Mouse (Mus musculus) hindbrain, embryonic 15.5 days (tissue): ENCODE results near the gene Alkbh4. TPM values are rescaled to one million over a fixed set of nuclear protein-coding genes. Genes with fewer than 3 reads are reported as not detected.

ENCODE experiments used
- ATAC-seq: fragments of 200-750 bp; cut with Nextera tagmentation; 2 replicates; pipeline ENCODE4 v1.8.0; 2017; ENCODE audit warnings: low read depth, moderate number of reproducible peaks, moderate TSS enrichment; ENCODE audit not compliant: low FRiP score
- H3K27ac ChIP-seq: fragments of 300-500 bp; sonication (generic); replicated peaks from 2 replicates; pipeline ENCODE4 v1.5.1; 2015; ENCODE audit warnings: mild to moderate bottlenecking, inconsistent platforms
- H3K27me3 ChIP-seq: fragments of 300-500 bp; sonication (generic); 2 replicates; pipeline ENCODE4 v1.6.1; 2015; ENCODE audit warnings: control low read depth, inconsistent platforms
- H3K36me3 ChIP-seq: fragments of 300-500 bp; sonication (generic); 2 replicates; pipeline ENCODE4 v1.6.1; 2015; ENCODE audit warnings: control low read depth, inconsistent platforms
- H3K4me1 ChIP-seq: fragments of 300-500 bp; sonication (generic); replicated peaks from 2 replicates; pipeline ENCODE4 v1.6.1; 2015; ENCODE audit warnings: control low read depth, inconsistent platforms
- H3K4me2 ChIP-seq: fragments of 300-500 bp; sonication (generic); 2 replicates; pipeline ENCODE4 v1.6.1; 2015; ENCODE audit warnings: moderate library complexity, mild to moderate bottlenecking, inconsistent platforms
- H3K4me3 ChIP-seq: fragments of 300-500 bp; sonication (generic); 2 replicates; pipeline ENCODE4 v1.5.1; 2015; ENCODE audit warnings: mild to moderate bottlenecking, inconsistent platforms
- H3K9ac ChIP-seq: fragments of 300-500 bp; sonication (generic); 2 replicates; pipeline ENCODE4 v1.6.1; 2015; ENCODE audit warnings: inconsistent platforms
- H3K9me3 ChIP-seq: fragments of 300-500 bp; sonication (generic); 2 replicates; pipeline ENCODE4 v1.6.1; 2016; ENCODE audit warnings: control low read depth, inconsistent platforms
- WGBS: fragments of 180-500 bp; shearing (Covaris S2); methylation state at CpG from one replicate; pipeline ENCODE4 v1.1.7; 2015; 5-methylcytosine and 5-hydroxymethylcytosine counted together
- polyA plus RNA-seq: library from polyadenylated mRNA; unstranded; fragments of >200 nt; fragmentation: Nextera tagmentation; extraction: Ambion mirVana; gene quantifications from 2 replicates; pipeline ENCODE4 v1.2.1, GENCODE M21; 2015

Gene Alkbh4
- 18.8 and 22.0 TPM in 2 replicates for polyA plus RNA-seq

DNA sequence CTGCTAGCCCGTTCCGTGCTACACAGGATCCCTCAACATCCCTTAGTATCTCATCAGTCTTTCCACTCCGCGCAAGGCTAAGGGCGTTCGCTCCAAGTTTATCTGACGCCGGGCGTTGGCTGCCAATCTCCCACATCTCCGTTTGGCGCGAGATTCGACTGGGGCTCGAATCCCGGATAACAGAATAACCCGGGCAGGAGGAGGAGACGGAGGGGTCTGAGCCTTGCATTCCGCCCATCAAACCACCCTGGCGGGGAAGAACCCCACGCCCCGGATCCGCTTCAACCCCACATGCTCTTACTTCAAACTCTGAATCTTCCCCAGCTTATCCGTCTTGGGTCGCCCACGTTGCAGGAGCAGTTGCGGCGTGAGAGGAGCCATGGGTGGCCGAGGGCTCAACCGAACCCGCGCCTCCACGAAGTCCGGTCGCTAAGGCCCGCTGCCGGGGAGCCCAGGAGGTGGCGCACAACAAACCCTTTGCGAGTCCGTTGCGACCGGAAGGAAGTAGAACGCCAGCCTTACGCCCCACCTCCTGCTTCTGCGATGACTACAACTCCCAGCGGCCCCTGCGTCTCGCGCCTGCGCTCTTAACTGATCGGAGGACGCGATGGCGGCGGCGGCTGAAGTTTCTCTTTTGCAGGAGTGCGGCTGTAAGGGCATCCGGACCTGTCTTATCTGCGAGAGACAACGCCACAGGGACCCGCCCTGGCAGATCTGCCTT lies at the start of gene Alkbh4, which contains the start of gene Lrwd1:
TSS of gene Alkbh4 (plus strand) at position 576 of the 721 bp plus-strand sequence.
TSS of gene Lrwd1 (minus strand) at position 504 of the 721 bp plus-strand sequence.
- peaks cover 17% of the 10 kb centered on the region for H3K36me3 ChIP-seq
- H3K4me3 ChIP-seq = peak within 1 kb of the TSS; percentile 63
- H3K4me1 ChIP-seq = peaks cover 23% of the 10 kb centered on the region
- peak within 1 kb of the TSS; percentile 61 for H3K9ac ChIP-seq
- H3K27me3 ChIP-seq = no peaks in the 10 kb centered on the region
- no peaks in the 10 kb centered on the region for H3K9me3 ChIP-seq
- H3K27ac ChIP-seq = peak within 1 kb of the TSS; percentile 68
- H3K4me2 ChIP-seq = peak within 1 kb of the TSS; percentile 71
- WGBS = under 1% methylated on average over 60 of the region's 60 CpGs
- peak; percentile 92 for ATAC-seq

DNA sequence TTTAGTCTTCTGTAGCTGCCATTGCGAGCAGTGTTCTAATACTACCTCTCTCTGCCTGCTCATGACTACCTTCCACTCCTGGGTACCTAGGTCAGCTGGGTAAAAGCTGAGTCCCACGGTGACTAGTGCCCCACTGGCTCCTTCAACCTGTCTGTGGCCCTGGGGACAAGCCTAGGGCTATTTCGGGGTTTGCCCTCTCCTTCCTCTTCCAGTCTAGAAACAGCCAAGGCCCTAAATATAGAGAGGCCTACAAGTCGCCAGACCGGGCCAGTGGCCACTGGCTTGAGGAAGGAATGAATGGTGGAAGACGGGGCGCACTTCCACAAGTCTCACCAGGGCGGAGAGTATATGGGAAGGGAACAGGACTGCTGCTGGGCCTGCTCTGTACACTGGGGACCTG lies 49.7 kb upstream of the Alkbh4 start:
- Histone ChIP-seq H3K36me3 (no peaks in the 10 kb centered on the region), H3K4me3 (no peak overlapping the region), H3K27ac (no peak overlapping the region), H3K4me1 (peaks cover 25% of the 10 kb centered on the region), H3K4me2 (no peak overlapping the region), H3K9me3 (no peaks in the 10 kb centered on the region), H3K27me3 (no peaks in the 10 kb centered on the region), H3K9ac (no peak overlapping the region)
- ATAC-seq = no peak
- 89% methylated on average over 8 of the region's 8 CpGs for WGBS

DNA sequence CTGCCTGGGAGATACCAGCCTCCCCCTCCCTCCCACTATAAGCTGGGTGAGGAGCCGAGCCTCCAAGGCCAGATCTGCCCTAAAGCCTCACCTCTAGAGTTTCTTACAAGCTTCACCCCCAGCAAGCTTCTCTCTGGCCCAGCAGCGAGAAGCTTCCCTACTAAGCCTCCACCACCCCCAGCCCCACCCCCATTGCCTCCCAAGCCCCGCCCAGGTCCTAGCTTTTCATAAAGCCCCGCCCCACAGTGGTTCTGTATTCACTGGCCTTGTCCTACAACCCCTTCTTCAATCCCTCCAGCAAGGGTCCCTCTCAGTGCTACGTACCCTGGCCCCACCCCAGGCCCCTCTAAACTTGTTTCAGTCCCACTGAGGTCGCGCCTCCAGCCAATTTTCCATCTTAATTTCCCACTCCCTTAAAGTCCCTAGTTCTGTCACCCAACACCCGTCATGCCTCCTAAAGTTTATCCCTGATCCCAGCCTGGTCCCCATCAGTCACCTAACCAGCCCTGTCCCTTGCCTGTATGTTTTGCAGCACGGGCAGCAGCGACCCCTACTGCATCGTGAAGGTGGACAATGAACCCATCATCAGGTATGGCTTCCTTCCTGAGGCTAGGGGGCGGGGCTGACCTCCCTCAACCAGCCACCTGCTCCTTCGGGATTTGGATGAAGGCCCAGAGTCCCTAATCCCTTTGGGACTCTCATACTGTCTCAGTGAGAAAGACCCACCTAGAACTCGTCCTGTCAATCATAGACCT lies 46.9 kb upstream of the Alkbh4 start:
- no peaks in the 10 kb centered on the region for H3K9me3 ChIP-seq
- no peaks in the 10 kb centered on the region for H3K36me3 ChIP-seq
- ATAC-seq = no peak
- no peak overlapping the region for H3K9ac ChIP-seq
- no peaks in the 10 kb centered on the region for H3K27me3 ChIP-seq
- 22% methylated on average over 14 of the region's 14 CpGs for WGBS
- peaks cover 21% of the 10 kb centered on the region for H3K4me1 ChIP-seq
- H3K4me3 ChIP-seq = no peak overlapping the region
- no peak overlapping the region for H3K4me2 ChIP-seq
- no peak overlapping the region for H3K27ac ChIP-seq

DNA sequence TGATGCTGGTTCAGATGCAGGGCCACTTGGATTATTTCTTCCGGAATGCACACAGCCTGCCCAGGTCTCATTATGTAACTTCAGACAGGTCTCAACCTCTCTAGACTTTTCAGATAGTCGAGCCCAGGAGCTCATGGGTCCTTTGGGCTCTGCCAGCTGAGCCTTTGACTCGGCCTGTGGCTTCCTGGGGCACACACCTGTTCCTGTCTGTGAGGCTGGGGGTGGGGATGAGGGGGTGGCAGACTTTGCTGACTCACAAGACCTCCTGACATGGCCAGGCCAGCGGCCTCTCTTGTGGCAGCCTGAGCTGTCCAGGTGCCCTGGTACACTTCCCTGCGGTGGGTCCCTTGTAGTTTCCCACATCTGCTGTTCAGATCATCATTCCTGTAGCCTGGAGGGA lies 44.0 kb upstream of the Alkbh4 start:
- no peak overlapping the region for H3K4me2 ChIP-seq
- ATAC-seq = no peak
- no peak overlapping the region for H3K27ac ChIP-seq
- 69% methylated on average over 5 of the region's 5 CpGs for WGBS
- no peaks in the 10 kb centered on the region for H3K4me1 ChIP-seq
- no peak overlapping the region for H3K4me3 ChIP-seq
- no peaks in the 10 kb centered on the region for H3K9me3 ChIP-seq
- no peaks in the 10 kb centered on the region for H3K27me3 ChIP-seq
- H3K36me3 ChIP-seq = no peaks in the 10 kb centered on the region
- H3K9ac ChIP-seq = no peak overlapping the region

DNA sequence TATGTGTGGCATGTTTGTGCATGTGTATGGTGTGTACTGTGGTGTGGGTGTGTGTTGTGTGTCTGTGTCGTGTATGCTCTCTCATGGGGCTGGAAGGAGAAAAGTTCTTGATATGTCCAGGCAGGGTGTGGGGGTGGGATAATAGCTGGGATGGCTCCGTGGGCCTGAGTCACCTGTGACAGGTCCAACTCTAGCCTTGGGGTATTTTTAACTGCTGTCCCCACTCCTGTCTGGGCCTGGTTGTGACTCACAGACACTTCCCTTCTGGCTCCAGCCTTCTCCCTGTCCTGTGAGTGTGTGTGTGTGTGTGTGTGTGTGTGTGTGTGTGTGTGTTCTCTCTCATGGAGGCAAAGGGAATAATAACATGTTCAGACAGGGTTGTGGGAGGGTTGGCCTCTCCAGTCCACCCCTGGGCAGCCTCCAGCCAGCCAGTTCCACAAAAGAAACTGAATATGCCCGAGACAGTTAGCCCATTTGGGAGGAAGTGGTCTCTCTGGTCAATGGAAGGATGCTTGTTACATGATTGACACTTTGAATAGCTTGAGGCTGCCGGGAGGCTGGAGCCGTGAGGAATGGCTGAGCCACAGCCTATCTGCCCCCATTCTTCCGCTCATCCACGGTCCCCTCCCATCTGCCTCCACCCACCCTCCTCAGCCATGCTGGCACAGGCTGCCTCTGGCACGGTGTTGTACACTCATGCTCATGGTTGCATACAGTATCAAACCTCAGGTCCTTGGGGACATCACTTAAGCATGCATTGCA lies 41.5 kb upstream of the Alkbh4 start:
- H3K36me3 ChIP-seq = no peaks in the 10 kb centered on the region
- WGBS = 51% methylated on average over 8 of the region's 8 CpGs
- H3K27me3 ChIP-seq = no peaks in the 10 kb centered on the region
- no peaks in the 10 kb centered on the region for H3K9me3 ChIP-seq
- H3K4me2 ChIP-seq = no peak overlapping the region
- H3K27ac ChIP-seq = no peak overlapping the region
- H3K9ac ChIP-seq = no peak overlapping the region
- H3K4me3 ChIP-seq = no peak overlapping the region
- no peaks in the 10 kb centered on the region for H3K4me1 ChIP-seq
- no peak for ATAC-seq

DNA sequence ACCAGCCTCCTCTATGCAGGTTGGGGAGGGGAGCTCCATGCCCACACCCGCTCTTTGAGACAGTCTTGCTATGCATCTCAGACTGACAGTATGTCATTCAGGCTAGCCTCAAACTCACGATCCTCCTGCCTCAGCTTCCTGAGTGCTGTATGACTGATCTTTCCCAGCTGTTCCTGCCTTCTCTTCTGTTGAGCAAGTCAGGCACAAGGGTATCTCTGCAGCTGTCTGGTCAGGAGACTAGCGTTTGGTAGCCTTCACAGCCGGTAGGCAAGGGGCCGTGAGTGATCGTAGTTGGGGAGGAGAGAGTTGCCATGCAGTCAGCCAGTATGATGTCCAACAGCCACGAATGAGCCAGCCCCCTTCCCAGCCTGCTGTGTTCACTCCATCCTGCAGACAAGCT lies 40.9 kb upstream of the Alkbh4 start:
- Histone ChIP-seq H3K4me3 (no peak overlapping the region), H3K9ac (no peak overlapping the region), H3K27ac (no peak overlapping the region), H3K36me3 (no peaks in the 10 kb centered on the region), H3K4me1 (no peaks in the 10 kb centered on the region), H3K27me3 (no peaks in the 10 kb centered on the region), H3K4me2 (no peak overlapping the region), H3K9me3 (no peaks in the 10 kb centered on the region)
- ATAC-seq = no peak
- WGBS = 69% methylated on average over 7 of the region's 7 CpGs

DNA sequence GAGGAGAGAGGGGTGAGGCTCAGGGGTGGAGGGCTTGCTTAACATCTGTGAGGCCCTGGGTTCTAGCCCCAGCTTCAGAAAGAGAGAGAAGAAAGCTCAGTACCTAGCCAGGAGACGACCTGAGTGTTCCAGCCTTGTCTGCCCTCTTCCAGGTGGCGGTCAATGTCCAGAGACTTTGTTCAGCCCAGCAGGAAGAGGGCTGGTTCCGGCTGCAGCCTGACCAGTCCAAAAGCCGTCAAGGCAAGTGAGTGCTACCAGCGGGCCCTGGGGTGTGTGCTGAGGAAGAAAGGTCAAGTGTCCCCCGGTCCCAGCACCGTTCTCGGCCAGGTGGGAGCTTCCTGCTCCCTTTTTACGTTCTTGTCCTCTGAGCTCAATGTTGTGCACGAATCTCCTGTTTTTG lies 37.4 kb upstream of the Alkbh4 start:
- no peak for ATAC-seq
- Histone ChIP-seq H3K4me3 (no peak overlapping the region), H3K27ac (no peak overlapping the region), H3K4me2 (no peak overlapping the region), H3K4me1 (peaks cover 9% of the 10 kb centered on the region), H3K36me3 (no peaks in the 10 kb centered on the region), H3K9me3 (no peaks in the 10 kb centered on the region), H3K27me3 (no peaks in the 10 kb centered on the region; the same call in 1 of the 2 replicates), H3K9ac (no peak overlapping the region)
- WGBS = 80% methylated on average over 10 of the region's 10 CpGs

DNA sequence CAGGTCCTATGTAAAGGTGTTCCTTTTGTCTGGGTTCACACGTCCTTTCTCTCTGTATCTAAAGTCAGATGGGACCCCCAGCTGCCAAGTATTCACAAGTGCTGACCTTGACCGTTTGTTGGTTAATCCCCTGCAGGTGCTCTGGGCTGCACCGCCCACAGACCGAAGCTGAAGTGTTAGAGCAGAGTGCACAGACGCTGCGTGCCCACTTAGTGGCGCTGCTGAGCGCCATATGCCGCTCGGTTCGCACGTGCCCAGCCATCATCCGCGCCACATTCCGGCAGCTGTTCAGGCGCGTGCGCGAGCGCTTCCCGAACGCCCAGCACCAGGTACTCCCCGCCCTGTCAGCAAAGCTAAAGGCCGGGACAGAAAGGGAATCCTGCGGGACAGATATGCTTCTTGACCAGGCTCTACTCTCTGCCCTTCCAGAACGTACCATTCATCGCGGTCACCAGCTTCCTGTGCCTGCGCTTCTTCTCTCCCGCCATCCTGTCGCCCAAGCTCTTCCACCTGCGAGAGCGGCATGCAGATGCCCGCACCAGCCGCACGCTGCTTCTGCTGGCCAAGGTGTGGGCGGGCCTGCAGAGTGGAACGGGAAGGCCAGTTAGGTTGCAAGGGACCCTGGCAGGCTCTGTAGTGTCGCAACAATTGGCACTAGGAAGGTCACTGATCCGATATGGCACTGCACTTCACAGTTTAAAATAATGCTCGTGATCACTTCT lies 33.7 kb upstream of the Alkbh4 start:
- peak overlapping the region; percentile 74 for H3K4me2 ChIP-seq
- no peaks in the 10 kb centered on the region for H3K9me3 ChIP-seq
- no peaks in the 10 kb centered on the region; the same call in 1 of the 2 replicates for H3K27me3 ChIP-seq
- peak overlapping the region; percentile 26 for H3K9ac ChIP-seq
- peak; percentile 91 for ATAC-seq
- peak overlapping the region; percentile 43 for H3K4me3 ChIP-seq
- WGBS = 6% methylated on average over 41 of the region's 41 CpGs
- peaks cover 9% of the 10 kb centered on the region for H3K4me1 ChIP-seq
- H3K27ac ChIP-seq = peak overlapping the region; percentile 52; the same call in 1 of the 2 replicates
- no peaks in the 10 kb centered on the region for H3K36me3 ChIP-seq

DNA sequence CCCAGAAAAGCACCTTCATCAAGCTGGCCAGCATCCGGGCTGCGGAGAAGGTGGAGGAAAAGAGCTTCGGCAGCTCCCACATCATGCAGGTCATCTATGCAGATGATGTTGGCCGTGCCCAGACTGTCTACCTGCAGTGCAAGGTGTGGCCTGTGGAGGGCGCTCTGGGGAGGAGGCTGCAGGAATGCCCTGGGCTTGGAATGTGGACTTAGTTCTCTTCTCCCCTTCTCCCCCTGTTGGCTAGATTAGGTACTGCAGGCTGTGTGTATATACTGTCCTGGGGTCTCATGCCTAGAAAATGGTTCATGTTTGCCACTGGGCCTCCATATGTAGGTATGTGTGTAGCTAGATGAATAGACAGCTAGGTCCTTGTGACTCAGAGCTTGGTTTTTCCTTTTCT lies 31.4 kb upstream of the Alkbh4 start:
- H3K9ac ChIP-seq = no peak overlapping the region
- peaks cover 9% of the 10 kb centered on the region for H3K4me1 ChIP-seq
- no peak overlapping the region for H3K4me2 ChIP-seq
- no peaks in the 10 kb centered on the region for H3K9me3 ChIP-seq
- H3K27me3 ChIP-seq = no peaks in the 10 kb centered on the region; the same call in 1 of the 2 replicates
- H3K36me3 ChIP-seq = no peaks in the 10 kb centered on the region
- H3K4me3 ChIP-seq = no peak overlapping the region
- 82% methylated on average over 5 of the region's 5 CpGs for WGBS
- no peak overlapping the region for H3K27ac ChIP-seq
- ATAC-seq = no peak

DNA sequence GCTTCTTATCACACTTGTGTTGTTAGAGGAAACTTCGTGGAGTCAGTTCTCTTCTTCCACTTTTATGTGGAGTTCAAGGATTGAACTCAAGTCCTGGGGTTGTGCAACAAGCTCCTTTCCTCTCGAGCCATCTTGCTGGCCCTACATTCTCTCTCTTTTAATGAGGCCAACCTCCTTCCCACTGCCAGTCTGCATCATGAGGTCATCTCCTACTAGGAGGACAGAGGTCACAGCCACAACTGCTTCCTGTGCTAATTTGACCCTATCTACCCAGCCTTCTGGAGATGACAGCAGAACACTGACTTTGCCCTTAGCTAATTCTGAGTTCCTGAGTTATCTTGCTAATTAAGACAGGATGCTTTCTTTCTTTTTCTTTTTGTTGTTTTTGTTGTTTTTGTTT lies 27.5 kb upstream of the Alkbh4 start:
- WGBS = 64% methylated on average over 2 of the region's 2 CpGs

DNA sequence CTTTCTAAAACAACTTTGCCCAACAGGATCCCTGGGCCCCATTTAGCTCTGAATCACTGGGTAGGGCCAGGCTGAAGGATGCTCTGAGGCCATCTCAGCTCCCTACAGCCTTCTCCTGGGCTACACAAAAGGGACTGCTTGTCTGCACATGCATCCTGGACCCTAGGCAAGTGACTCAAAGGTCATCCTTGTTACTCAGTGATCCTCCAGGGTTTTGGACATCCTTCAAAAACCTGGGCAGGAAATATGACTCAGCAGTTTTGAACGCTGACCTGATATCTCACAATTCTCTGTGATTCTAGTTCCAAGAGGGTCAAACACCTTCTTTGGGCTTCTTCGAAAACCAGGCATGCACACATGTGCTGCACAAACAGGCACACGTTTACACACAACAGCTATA lies 26.9 kb upstream of the Alkbh4 start:
- Histone ChIP-seq H3K27ac (no peak overlapping the region), H3K27me3 (no peaks in the 10 kb centered on the region), H3K9ac (no peak overlapping the region), H3K4me1 (no peaks in the 10 kb centered on the region), H3K4me2 (no peak overlapping the region), H3K4me3 (no peak overlapping the region), H3K36me3 (no peaks in the 10 kb centered on the region), H3K9me3 (no peaks in the 10 kb centered on the region)
- WGBS = 82% methylated on average over 3 of the region's 3 CpGs
- ATAC-seq = no peak

More for the DNA sequence above, 27.5 kb upstream of the Alkbh4 start:
- Histone ChIP-seq H3K4me2 (no peak overlapping the region), H3K4me3 (no peak overlapping the region), H3K27ac (no peak overlapping the region), H3K27me3 (no peaks in the 10 kb centered on the region), H3K4me1 (no peaks in the 10 kb centered on the region), H3K36me3 (no peaks in the 10 kb centered on the region), H3K9me3 (no peaks in the 10 kb centered on the region), H3K9ac (no peak overlapping the region)
- ATAC-seq = no peak
